Mouse (Mus musculus): ENCODE measurements around the gene Akr1d1. TPM values are rescaled to one million over a fixed set of nuclear protein-coding genes. Genes with fewer than 3 reads are reported as not detected.

Gene Akr1d1
- polyA plus RNA-seq (2014; fragmentation: Nextera tagmentation; extraction: Ambion mirVana) = not detected in 2 replicates

DNA sequence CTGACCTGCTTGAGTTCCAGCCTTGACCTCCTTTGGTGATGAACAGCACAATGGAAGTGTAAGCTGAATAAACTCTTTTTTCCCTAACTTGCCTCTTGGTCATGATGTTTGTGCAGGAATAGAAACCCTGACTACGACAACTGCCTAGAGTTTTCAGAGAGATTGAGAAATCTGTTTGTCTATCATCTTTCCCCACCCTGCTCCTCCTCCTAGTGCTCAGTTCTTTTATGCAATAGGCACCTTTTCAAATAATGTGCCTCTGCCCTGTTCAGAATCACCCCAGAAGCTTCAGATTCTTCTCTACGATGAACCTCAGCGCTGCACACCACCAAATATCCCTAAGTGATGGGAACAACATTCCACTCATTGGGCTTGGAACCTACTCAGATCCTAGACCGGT, at the start of gene Akr1d1:
Akr1d1 (plus strand) TSS at position 234 of the 400 bp plus-strand sequence.
- no peak within 1 kb of the TSS for H3K27ac ChIP-seq (ENCODE audit: low read depth, low read length)
- no peaks in the 10 kb centered on the region for H3K36me3 ChIP-seq (ENCODE audit: control insufficient read depth, insufficient read depth, low read length)
- no peak within 1 kb of the TSS for H3K9ac ChIP-seq (replicated peaks; ENCODE audit: low read depth, low read length)
- no peak for ATAC-seq (ENCODE audit: low read depth)
- H3K4me3 ChIP-seq (ENCODE audit: low read depth, low read length) = no peak within 1 kb of the TSS
- H3K4me1 ChIP-seq (ENCODE audit: control insufficient read depth, insufficient read depth, low read length) = no peaks in the 10 kb centered on the region
- WGBS = 94% methylated on average over 4 of the region's 4 CpGs
- no peak within 1 kb of the TSS for H3K4me2 ChIP-seq (ENCODE audit: low read depth, low read length)
- H3K27me3 ChIP-seq (ENCODE audit: control insufficient read depth, insufficient read depth, low read length) = no peaks in the 10 kb centered on the region
- H3K9me3 ChIP-seq (ENCODE audit: control insufficient read depth, low read length) = no peaks in the 10 kb centered on the region

DNA sequence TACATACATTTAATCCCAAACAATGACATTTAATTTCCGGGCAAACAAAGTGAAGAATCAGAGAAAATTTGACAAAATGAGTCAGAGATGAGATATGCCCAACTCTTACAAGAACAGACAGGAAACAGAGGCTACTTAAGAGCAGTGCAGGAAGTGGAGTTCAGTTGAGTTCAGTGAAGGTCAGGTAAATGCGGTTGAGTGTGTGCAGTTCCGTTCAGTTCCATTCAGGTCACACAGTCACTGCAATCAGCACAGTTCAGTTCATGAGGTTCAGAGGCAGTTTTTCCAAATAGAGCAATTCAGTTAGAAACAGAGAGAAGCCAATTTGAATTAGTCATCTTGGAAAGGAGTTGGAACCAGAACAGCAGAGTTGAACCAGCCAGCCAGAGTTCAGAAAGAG, 48.8 kb upstream of the Akr1d1 start:
- Histone ChIP-seq H3K4me3 (ENCODE audit: low read depth, low read length) (no peak overlapping the region), H3K9me3 (ENCODE audit: control insufficient read depth, low read length) (no peaks in the 10 kb centered on the region), H3K4me2 (ENCODE audit: low read depth, low read length) (no peak overlapping the region), H3K9ac (replicated peaks; ENCODE audit: low read depth, low read length) (no peak overlapping the region), H3K27ac (ENCODE audit: low read depth, low read length) (no peak overlapping the region), H3K4me1 (ENCODE audit: control insufficient read depth, insufficient read depth, low read length) (no peaks in the 10 kb centered on the region), H3K27me3 (ENCODE audit: control insufficient read depth, insufficient read depth, low read length) (no peaks in the 10 kb centered on the region), H3K36me3 (ENCODE audit: control insufficient read depth, insufficient read depth, low read length) (no peaks in the 10 kb centered on the region)
- WGBS = 96% methylated on average over 3 of the region's 3 CpGs
- ATAC-seq (ENCODE audit: low read depth) = no peak

DNA sequence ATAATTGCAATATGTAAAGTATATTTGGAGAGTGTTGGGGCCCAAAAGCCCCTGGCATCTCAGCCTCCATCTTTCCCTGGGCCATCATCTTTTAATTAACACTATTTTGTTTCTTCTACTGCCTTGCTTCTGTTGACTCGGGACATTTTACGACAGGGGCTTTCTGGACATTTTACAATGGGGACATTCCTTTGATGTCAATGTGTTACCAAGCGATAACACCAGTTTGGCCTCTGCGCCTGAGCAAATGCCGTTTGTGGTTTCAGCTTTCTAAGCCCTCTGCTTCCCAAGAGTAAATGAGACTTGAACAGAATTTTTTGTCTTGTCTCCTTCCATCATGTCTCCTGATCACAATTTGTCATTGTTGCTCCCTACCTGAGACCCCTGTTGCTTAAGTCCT, 46.7 kb upstream of the Akr1d1 start:
- no peaks in the 10 kb centered on the region for H3K27me3 ChIP-seq (ENCODE audit: control insufficient read depth, insufficient read depth, low read length)
- no peak for ATAC-seq (ENCODE audit: low read depth)

DNA sequence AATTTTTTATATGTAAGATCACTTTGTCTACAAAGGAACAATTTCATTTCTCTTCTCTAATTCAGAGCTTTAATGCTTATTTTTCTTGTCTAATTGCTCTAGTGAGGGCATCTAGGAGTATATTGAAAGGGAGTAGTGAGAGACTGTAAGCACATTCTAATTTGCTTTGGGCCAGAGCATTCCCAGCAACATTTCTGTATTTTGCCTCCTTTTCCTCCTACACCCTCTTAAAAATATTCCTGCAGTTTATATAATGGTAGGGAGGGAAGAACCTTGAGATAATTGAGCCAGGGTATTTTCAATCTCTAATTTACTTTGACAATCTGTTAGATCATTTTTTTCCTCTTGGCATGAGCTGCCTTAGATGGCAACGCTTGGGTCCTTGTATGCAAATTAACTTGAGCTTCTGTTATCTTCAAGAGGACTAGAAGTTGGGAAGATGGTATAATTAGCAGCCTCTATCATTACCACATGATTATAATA, 45.3 kb upstream of the Akr1d1 start:
- Histone ChIP-seq H3K27me3 (ENCODE audit: control insufficient read depth, insufficient read depth, low read length) (no peaks in the 10 kb centered on the region), H3K9ac (replicated peaks; ENCODE audit: low read depth, low read length) (no peak overlapping the region), H3K4me3 (ENCODE audit: low read depth, low read length) (no peak overlapping the region), H3K9me3 (ENCODE audit: control insufficient read depth, low read length) (no peaks in the 10 kb centered on the region), H3K36me3 (ENCODE audit: control insufficient read depth, insufficient read depth, low read length) (no peaks in the 10 kb centered on the region), H3K4me2 (ENCODE audit: low read depth, low read length) (no peak overlapping the region), H3K27ac (ENCODE audit: low read depth, low read length) (no peak overlapping the region), H3K4me1 (ENCODE audit: control insufficient read depth, insufficient read depth, low read length) (no peaks in the 10 kb centered on the region)
- 73% methylated on average over 1 of the region's 1 CpGs for WGBS
- ATAC-seq (ENCODE audit: low read depth) = no peak

More for the DNA sequence above, 46.7 kb upstream of the Akr1d1 start:
- Histone ChIP-seq H3K9me3 (ENCODE audit: control insufficient read depth, low read length) (no peaks in the 10 kb centered on the region), H3K27ac (ENCODE audit: low read depth, low read length) (no peak overlapping the region), H3K4me3 (ENCODE audit: low read depth, low read length) (no peak overlapping the region), H3K9ac (replicated peaks; ENCODE audit: low read depth, low read length) (no peak overlapping the region), H3K36me3 (ENCODE audit: control insufficient read depth, insufficient read depth, low read length) (no peaks in the 10 kb centered on the region), H3K4me1 (ENCODE audit: control insufficient read depth, insufficient read depth, low read length) (no peaks in the 10 kb centered on the region), H3K4me2 (ENCODE audit: low read depth, low read length) (no peak overlapping the region)
- WGBS = 5% methylated on average over 5 of the region's 5 CpGs

DNA sequence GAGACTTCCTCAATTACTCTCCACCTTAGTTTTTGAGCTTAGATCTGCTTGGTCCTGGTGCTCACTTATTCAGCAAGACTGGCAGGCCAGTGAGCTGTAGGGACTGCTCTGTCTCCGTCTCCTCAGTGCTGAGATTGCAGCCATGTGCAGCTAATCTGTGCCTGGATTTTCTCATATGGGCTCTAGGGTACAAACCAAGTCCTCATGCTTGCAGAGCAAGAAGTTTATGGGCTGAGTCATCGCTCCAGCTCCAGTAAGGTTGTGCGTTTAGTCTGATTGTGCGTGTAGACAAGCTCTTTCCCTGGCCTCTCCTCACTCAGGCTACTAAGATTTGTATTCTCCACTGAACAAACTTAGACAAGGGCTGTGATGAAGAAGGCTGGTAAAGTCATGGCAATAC, 43.5 kb upstream of the Akr1d1 start:
- H3K27me3 ChIP-seq (ENCODE audit: control insufficient read depth, insufficient read depth, low read length) = no peaks in the 10 kb centered on the region
- H3K27ac ChIP-seq (ENCODE audit: low read depth, low read length) = no peak overlapping the region
- WGBS = 85% methylated on average over 4 of the region's 4 CpGs
- H3K36me3 ChIP-seq (ENCODE audit: control insufficient read depth, insufficient read depth, low read length) = no peaks in the 10 kb centered on the region
- no peak overlapping the region for H3K4me2 ChIP-seq (ENCODE audit: low read depth, low read length)
- H3K9ac ChIP-seq (replicated peaks; ENCODE audit: low read depth, low read length) = no peak overlapping the region
- H3K9me3 ChIP-seq (ENCODE audit: control insufficient read depth, low read length) = no peaks in the 10 kb centered on the region
- no peaks in the 10 kb centered on the region for H3K4me1 ChIP-seq (ENCODE audit: control insufficient read depth, insufficient read depth, low read length)
- H3K4me3 ChIP-seq (ENCODE audit: low read depth, low read length) = no peak overlapping the region
- no peak for ATAC-seq (ENCODE audit: low read depth)

DNA sequence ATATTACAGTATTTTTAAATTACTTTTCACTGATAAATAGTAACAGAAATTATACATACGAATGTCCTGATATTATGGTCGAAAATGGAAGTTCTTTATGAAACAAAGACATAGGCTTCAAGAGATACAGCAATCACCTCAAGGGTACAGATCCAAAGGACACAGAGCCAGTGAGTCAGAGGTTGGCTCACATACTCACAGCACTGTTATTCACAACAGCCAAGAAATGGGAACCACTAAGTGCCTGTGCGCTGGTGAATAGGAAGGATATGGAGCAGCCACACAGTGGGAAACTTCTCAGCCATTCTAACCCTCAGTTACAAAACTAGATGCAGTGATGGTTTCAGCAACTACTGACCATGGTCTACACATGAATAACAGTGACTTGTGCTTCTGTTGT, 37.7 kb upstream of the Akr1d1 start:
- Histone ChIP-seq H3K4me2 (ENCODE audit: low read depth, low read length) (no peak overlapping the region), H3K4me3 (ENCODE audit: low read depth, low read length) (no peak overlapping the region), H3K9ac (replicated peaks; ENCODE audit: low read depth, low read length) (no peak overlapping the region), H3K27ac (ENCODE audit: low read depth, low read length) (no peak overlapping the region), H3K4me1 (ENCODE audit: control insufficient read depth, insufficient read depth, low read length) (no peaks in the 10 kb centered on the region), H3K27me3 (ENCODE audit: control insufficient read depth, insufficient read depth, low read length) (no peaks in the 10 kb centered on the region), H3K36me3 (ENCODE audit: control insufficient read depth, insufficient read depth, low read length) (no peaks in the 10 kb centered on the region), H3K9me3 (ENCODE audit: control insufficient read depth, low read length) (no peaks in the 10 kb centered on the region)
- no peak for ATAC-seq (ENCODE audit: low read depth)
- 88% methylated on average over 3 of the region's 3 CpGs for WGBS

DNA sequence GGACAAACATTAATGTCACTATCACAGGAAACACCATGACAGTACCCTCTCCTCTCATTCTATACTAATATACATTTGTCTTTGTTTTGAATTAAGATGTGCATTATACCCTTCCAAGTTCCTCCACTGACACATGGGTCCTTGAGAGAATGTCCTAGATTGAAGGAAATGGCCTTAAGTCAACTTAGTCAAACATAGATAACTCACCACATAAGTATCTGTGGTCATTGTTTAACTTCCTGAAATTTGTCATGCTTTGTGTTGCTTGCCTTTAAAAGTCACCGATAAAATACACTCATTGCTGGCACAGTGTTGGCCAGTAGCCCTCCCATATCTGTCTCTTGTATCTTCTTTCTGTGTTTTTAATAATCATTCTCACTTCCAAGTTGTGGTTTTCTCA, 35.0 kb upstream of the Akr1d1 start:
- Histone ChIP-seq H3K9ac (replicated peaks; ENCODE audit: low read depth, low read length) (no peak overlapping the region), H3K36me3 (ENCODE audit: control insufficient read depth, insufficient read depth, low read length) (no peaks in the 10 kb centered on the region), H3K27me3 (ENCODE audit: control insufficient read depth, insufficient read depth, low read length) (no peaks in the 10 kb centered on the region), H3K4me1 (ENCODE audit: control insufficient read depth, insufficient read depth, low read length) (no peaks in the 10 kb centered on the region), H3K4me3 (ENCODE audit: low read depth, low read length) (no peak overlapping the region), H3K4me2 (ENCODE audit: low read depth, low read length) (no peak overlapping the region), H3K27ac (ENCODE audit: low read depth, low read length) (no peak overlapping the region), H3K9me3 (ENCODE audit: control insufficient read depth, low read length) (0 out of 2 replicates have a peak, but pooled peaks cover 4% of the 10 kb centered on the region)
- no peak for ATAC-seq (ENCODE audit: low read depth)
- WGBS = 89% methylated on average over 1 of the region's 1 CpGs

DNA sequence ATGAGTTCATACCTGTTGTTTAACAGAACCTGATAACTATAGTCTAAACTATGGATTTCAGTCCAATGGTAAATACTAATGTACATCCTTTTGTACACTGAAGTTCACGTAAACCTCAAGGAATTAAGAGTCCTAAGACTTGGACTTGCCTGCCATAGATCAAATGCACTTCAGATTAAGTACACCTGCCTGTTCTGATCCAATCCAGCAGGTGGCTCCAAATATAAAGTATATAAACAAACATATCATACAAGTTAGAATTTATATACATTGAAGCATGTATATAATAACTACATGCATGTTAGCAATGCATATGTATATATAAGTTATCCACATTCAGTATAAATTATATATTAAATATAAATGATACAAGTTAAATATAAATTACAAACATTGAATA, 33.1 kb upstream of the Akr1d1 start:
- H3K4me2 ChIP-seq (ENCODE audit: low read depth, low read length) = no peak overlapping the region
- H3K27ac ChIP-seq (ENCODE audit: low read depth, low read length) = no peak overlapping the region
- no peaks in the 10 kb centered on the region for H3K27me3 ChIP-seq (ENCODE audit: control insufficient read depth, insufficient read depth, low read length)
- no peak overlapping the region for H3K9ac ChIP-seq (replicated peaks; ENCODE audit: low read depth, low read length)
- H3K4me1 ChIP-seq (ENCODE audit: control insufficient read depth, insufficient read depth, low read length) = no peaks in the 10 kb centered on the region
- 92% methylated on average over 1 of the region's 1 CpGs for WGBS
- H3K9me3 ChIP-seq (ENCODE audit: control insufficient read depth, low read length) = 0 out of 2 replicates have a peak, but pooled peaks cover 4% of the 10 kb centered on the region
- no peak overlapping the region for H3K4me3 ChIP-seq (ENCODE audit: low read depth, low read length)
- ATAC-seq (ENCODE audit: low read depth) = no peak
- no peaks in the 10 kb centered on the region for H3K36me3 ChIP-seq (ENCODE audit: control insufficient read depth, insufficient read depth, low read length)

DNA sequence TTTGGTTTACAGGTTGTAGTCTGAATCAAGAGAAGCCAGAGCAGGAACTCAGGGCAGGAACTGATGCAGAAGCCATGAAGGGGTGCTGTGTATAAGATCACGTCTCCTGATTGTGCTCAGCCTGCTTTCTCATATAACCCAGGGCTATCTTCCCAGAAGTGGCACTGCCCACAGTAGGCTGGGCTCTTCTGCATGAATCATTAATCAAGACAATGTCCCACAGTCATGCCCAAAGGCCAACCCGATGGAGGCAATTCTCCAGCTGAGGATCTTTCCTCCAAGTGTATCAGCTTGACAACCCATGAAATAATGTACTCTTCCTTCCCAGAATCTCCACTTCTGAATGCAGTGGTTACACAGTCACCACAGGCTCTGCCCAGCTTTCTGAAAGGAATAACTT, 24.4 kb upstream of the Akr1d1 start:
- H3K4me2 ChIP-seq (ENCODE audit: low read depth, low read length) = no peak overlapping the region
- H3K36me3 ChIP-seq (ENCODE audit: control insufficient read depth, insufficient read depth, low read length) = no peaks in the 10 kb centered on the region
- no peak overlapping the region for H3K9ac ChIP-seq (replicated peaks; ENCODE audit: low read depth, low read length)
- ATAC-seq (ENCODE audit: low read depth) = no peak
- H3K27ac ChIP-seq (ENCODE audit: low read depth, low read length) = no peak overlapping the region
- H3K4me1 ChIP-seq (ENCODE audit: control insufficient read depth, insufficient read depth, low read length) = no peaks in the 10 kb centered on the region
- no peaks in the 10 kb centered on the region for H3K27me3 ChIP-seq (ENCODE audit: control insufficient read depth, insufficient read depth, low read length)
- WGBS = 69% methylated on average over 2 of the region's 2 CpGs
- H3K9me3 ChIP-seq (ENCODE audit: control insufficient read depth, low read length) = no peaks in the 10 kb centered on the region
- H3K4me3 ChIP-seq (ENCODE audit: low read depth, low read length) = no peak overlapping the region

Data from neural tube, embryonic 14.5 days (tissue).